13 mouse cellular contexts compared by ENCODE assay signal in genomic region chr6:88976581-88976980, GRCm38 (mm10).
DNase-seq lines count a peak whose midpoint lies in the region; ATAC-seq lines count a peak whose summit lies in the region.
"Had no signal": no experiment of that assay in that cellular context is flagged by ENCODE, and none has a peak within 500 bp of the region (broad histone marks: within the 10 kb centered on the region; RNA-seq: fewer than 3 reads in every experiment).

No protein-coding gene starts in this region.

- H3K27ac ChIP-seq in forebrain, embryonic 15.5 days (replicated peaks): peak overlapping the region; percentile 66
- peak overlapping the region; percentile 81 for H3K27ac ChIP-seq in midbrain, embryonic 11.5 days (ENCODE audit: low read depth, low read length)
- H3K27ac ChIP-seq: limb, embryonic 13.5 days; lung, embryonic 15.5 days had no signal

- H3K9ac ChIP-seq in forebrain, embryonic 15.5 days (replicated peaks): no peak overlapping the region
- H3K9ac ChIP-seq in midbrain, embryonic 11.5 days (ENCODE audit: low read length): peak overlapping the region; percentile 52
- H3K9ac ChIP-seq: heart, embryonic 12.5 days; limb, embryonic 13.5 days; lung, embryonic 15.5 days had no signal

- DNase-seq in ES-CJ7 (ENCODE audit: low read depth, low spot score): peak; percentile 46
- peak; percentile 66 for DNase-seq in embryo, embryonic 10 days (ENCODE audit: low spot score)
- peak; percentile 91 for DNase-seq in midbrain, embryonic 11.5 days (ENCODE audit: low spot score, missing footprints)
- DNase-seq in Muller cell, postnatal 12 days (ENCODE audit: inconsistent ontology term): no peak
- no peak for DNase-seq in frontal cortex, postnatal 25 days (ENCODE audit: low spot score in 2 of 2)
- DNase-seq in spleen, postnatal 36 days (ENCODE audit: low spot score in 2 of 2): no peak
- no peak for DNase-seq in heart, adult 9 months (ENCODE audit: low spot score in 2 of 2)
- DNase-seq: layer of hippocampus, adult 9-11 months had no signal

- no peaks in the 10 kb centered on the region for H3K9me3 ChIP-seq in forebrain, embryonic 15.5 days
- H3K9me3 ChIP-seq in midbrain, embryonic 11.5 days (ENCODE audit: control insufficient read depth, low read length): no peaks in the 10 kb centered on the region
- H3K9me3 ChIP-seq: heart, embryonic 12.5 days; limb, embryonic 13.5 days; lung, embryonic 15.5 days had no signal

- WGBS in forebrain, embryonic 15.5 days: 4% methylated on average over 13 of the region's 13 CpGs
- 3% methylated on average over 13 of the region's 13 CpGs for WGBS in midbrain, embryonic 11.5 days

- peaks cover 50% of the 10 kb centered on the region for H3K4me1 ChIP-seq in forebrain, embryonic 15.5 days
- H3K4me1 ChIP-seq in midbrain, embryonic 11.5 days (ENCODE audit: control insufficient read depth, insufficient read depth, low read length): peaks cover 76% of the 10 kb centered on the region
- H3K4me1 ChIP-seq: lung, embryonic 15.5 days had no signal

- H3K4me3 ChIP-seq in forebrain, embryonic 15.5 days: no peak overlapping the region
- H3K4me3 ChIP-seq in midbrain, embryonic 11.5 days (ENCODE audit: low read depth, low read length): no peak overlapping the region
- H3K4me3 ChIP-seq: heart, embryonic 12.5 days; limb, embryonic 13.5 days; lung, embryonic 15.5 days had no signal

- H3K36me3 ChIP-seq in forebrain, embryonic 15.5 days: no peaks in the 10 kb centered on the region
- H3K36me3 ChIP-seq in midbrain, embryonic 11.5 days (ENCODE audit: control insufficient read depth, insufficient read depth, low read length): no peaks in the 10 kb centered on the region
- H3K36me3 ChIP-seq: heart, embryonic 12.5 days; limb, embryonic 13.5 days; lung, embryonic 15.5 days had no signal

- no peaks in the 10 kb centered on the region for H3K27me3 ChIP-seq in forebrain, embryonic 15.5 days
- H3K27me3 ChIP-seq in midbrain, embryonic 11.5 days (ENCODE audit: control insufficient read depth, insufficient read depth, low read length): no peaks in the 10 kb centered on the region
- H3K27me3 ChIP-seq: lung, embryonic 15.5 days had no signal

- ATAC-seq in forebrain, embryonic 15.5 days (replicated peaks): peak; percentile 39; the same call in 1 of the 2 replicates
- ATAC-seq in midbrain, embryonic 11.5 days (ENCODE audit: low FRiP score): peak; percentile 47
- ATAC-seq: intestine, postnatal 0 days had no signal

- H3K4me2 ChIP-seq in forebrain, embryonic 15.5 days (replicated peaks): peak overlapping the region; percentile 11
- peak overlapping the region; percentile 29 for H3K4me2 ChIP-seq in midbrain, embryonic 11.5 days
- H3K4me2 ChIP-seq: heart, embryonic 12.5 days; limb, embryonic 13.5 days; lung, embryonic 15.5 days had no signal

Comparison
In these comparisons a context has a peak if more than half of its experiments do, and no peak if none do; other contexts are left out.
1. DNase-seq: peak in ES-CJ7 (single experiment), embryo, embryonic 10 days (single experiment) and midbrain, embryonic 11.5 days (single experiment); none in Muller cell, postnatal 12 days (single experiment), frontal cortex, postnatal 25 days (0 of 2), spleen, postnatal 36 days (0 of 2) and heart, adult 9 months (0 of 2).